Mouse (Mus musculus) thymus, postnatal 0 days (tissue): ENCODE results near the gene Katnbl1. TPM values are rescaled to one million over a fixed set of nuclear protein-coding genes. Genes with fewer than 3 reads are reported as not detected.
A peak's percentile ranks its signal among the peaks of the same experiment; 100 is the strongest.

Experiments used
- DNase-seq: peaks from one replicate; pipeline ENCODE4 v3.0.0-alpha.2; 2015; ENCODE audit warnings: low spot score
- polyA plus RNA-seq: library from polyadenylated mRNA; unstranded; fragments of >200 nt; fragmentation: Nextera tagmentation; extraction: Ambion mirVana; gene quantifications from 2 replicates; pipeline ENCODE4 v1.2.1, GENCODE M21; 2015

Katnbl1 gene
- 33.1 and 33.2 TPM in 2 replicates for polyA plus RNA-seq

GRCm38 (mm10) chr2:112378973-112379898 lies at the start of gene Katnbl1:
Gene Katnbl1 (plus strand): TSS chr2:112379211.
- DNase-seq: peak; percentile 95

GRCm38 (mm10) chr2:112332051-112332898 lies 46.7 kb upstream of the Katnbl1 start:
- no peak for DNase-seq

- no peak for DNase-seq
These were observed 41.8 kb upstream of the Katnbl1 start for GRCm38 (mm10) chr2:112337211-112337610.

GRCm38 (mm10) chr2:112339736-112340135 lies 39.3 kb upstream of the Katnbl1 start:
- DNase-seq: peak; percentile 6

- no peak for DNase-seq
These were observed 37.9 kb upstream of the Katnbl1 start for GRCm38 (mm10) chr2:112341117-112341516.

- DNase-seq: no peak
These were observed 30.8 kb upstream of the Katnbl1 start for GRCm38 (mm10) chr2:112348246-112348645.

- no peak for DNase-seq
These were observed 25.1 kb upstream of the Katnbl1 start for GRCm38 (mm10) chr2:112353685-112354455.

- no peak for DNase-seq
These were observed 19.4 kb upstream of the Katnbl1 start for GRCm38 (mm10) chr2:112359611-112360010.

- DNase-seq: no peak
These were observed 18.8 kb upstream of the Katnbl1 start for GRCm38 (mm10) chr2:112360012-112360780.

GRCm38 (mm10) chr2:112360781-112361169 lies 18.2 kb upstream of the Katnbl1 start:
- no peak for DNase-seq

GRCm38 (mm10) chr2:112367222-112367621 lies 11.8 kb upstream of the Katnbl1 start:
- peak; percentile 1 for DNase-seq

GRCm38 (mm10) chr2:112367726-112368673 lies 11.0 kb upstream of the Katnbl1 start, which contains the start of gene Emc4:
Gene Emc4 (minus strand): TSS chr2:112368027.
- DNase-seq: peak; percentile 90

GRCm38 (mm10) chr2:112369941-112370340 lies 9.1 kb upstream of the Katnbl1 start:
- no peak for DNase-seq

GRCm38 (mm10) chr2:112373141-112373540 lies 5.9 kb upstream of the Katnbl1 start:
- no peak for DNase-seq

GRCm38 (mm10) chr2:112374610-112375009 lies 4.4 kb upstream of the Katnbl1 start:
- DNase-seq: no peak

GRCm38 (mm10) chr2:112380131-112380530 lies 1.1 kb downstream of the Katnbl1 start:
- DNase-seq: no peak

GRCm38 (mm10) chr2:112381219-112381618 lies 2.2 kb downstream of the Katnbl1 start:
- DNase-seq: no peak

GRCm38 (mm10) chr2:112390843-112391242 lies 11.8 kb downstream of the Katnbl1 start:
- no peak for DNase-seq

- DNase-seq: no peak
These were observed 12.5 kb downstream of the Katnbl1 start for GRCm38 (mm10) chr2:112391346-112392000.
